Mouse (Mus musculus): ENCODE data around the gene Ecm1.

DNA sequence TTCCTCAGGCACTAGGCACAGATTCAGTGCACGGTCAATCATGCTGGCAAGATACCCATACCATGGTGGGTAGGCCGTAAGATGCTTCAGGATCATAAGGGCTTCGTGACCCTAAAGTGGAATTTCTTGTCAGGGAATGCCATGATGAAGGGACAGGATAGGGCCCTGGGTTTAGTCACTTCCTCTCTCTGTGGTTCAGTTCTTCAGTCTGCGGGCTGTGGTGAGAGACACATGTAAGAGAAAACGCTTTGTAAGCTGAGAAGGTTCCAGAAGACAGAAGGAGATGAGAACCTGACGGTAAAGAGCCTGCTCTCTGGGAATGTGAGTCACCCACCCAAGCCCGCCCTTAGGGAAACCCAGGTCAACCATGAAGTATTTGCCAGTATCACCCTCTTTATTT is 31.9 kb downstream of the Ecm1 start:
- TF ChIP-seq POLR2A (IDR thresholded peaks at IDR 0.05; ENCODE audit: extremely low read depth, insufficient read depth, low read length) (no peak), CTCF (IDR thresholded peaks at IDR 0.05; ENCODE audit: extremely low read depth, insufficient read depth, low read length) (no peak)
